Mouse (Mus musculus): ENCODE measurements around the gene Igfbp1. TPM values are rescaled to one million over a fixed set of nuclear protein-coding genes. Genes with fewer than 3 reads are reported as not detected.

Igfbp1 gene
- total RNA-seq (2021), result not detected

GRCm38 (mm10) chr11:7197491-7197941 lies at the start of gene Igfbp1:
Igfbp1 (plus strand) TSS chr11:7197782.
- DNase-seq, result no peak
- intact Hi-C loops (cut with DNase I), result no loop called here

- intact Hi-C loops (cut with DNase I), result loop anchor here (10.0 kb wide), 1 partner anchor 383 kb away; no protein-coding TSS in a partner anchor
- DNase-seq, result no peak
These were observed 49.6 kb upstream of the Igfbp1 start for GRCm38 (mm10) chr11:7147945-7148344.

GRCm38 (mm10) chr11:7149471-7149870 lies 48.1 kb upstream of the Igfbp1 start:
- DNase-seq, result no peak
- intact Hi-C loops (cut with DNase I), result loop anchor here (10.0 kb wide), 1 partner anchor 385 kb away; no protein-coding TSS in a partner anchor

GRCm38 (mm10) chr11:7150511-7150910 lies 47.1 kb upstream of the Igfbp1 start:
- DNase-seq, result no peak
- intact Hi-C loops (cut with DNase I), result no loop called here

GRCm38 (mm10) chr11:7152371-7152770 lies 45.2 kb upstream of the Igfbp1 start:
- intact Hi-C loops (cut with DNase I), result no loop called here
- no peak for DNase-seq

- no peak for DNase-seq
- intact Hi-C loops (cut with DNase I), result no loop called here
These were observed 44.5 kb upstream of the Igfbp1 start for GRCm38 (mm10) chr11:7153081-7153480.

- intact Hi-C loops (cut with DNase I), result no loop called here
- no peak for DNase-seq
These were observed 41.2 kb upstream of the Igfbp1 start for GRCm38 (mm10) chr11:7156427-7156826.

- DNase-seq, result no peak
- intact Hi-C loops (cut with DNase I), result no loop called here
These were observed 39.4 kb upstream of the Igfbp1 start for GRCm38 (mm10) chr11:7158196-7158595.

- intact Hi-C loops (cut with DNase I), result loop anchor here (5.0 kb wide), 1 partner anchor 503 kb away; the partner anchor contains the start of gene Ramp3
- DNase-seq, result no peak
These were observed 37.4 kb upstream of the Igfbp1 start for GRCm38 (mm10) chr11:7160146-7160545.

- DNase-seq, result no peak
- intact Hi-C loops (cut with DNase I), result loop anchor here (5.0 kb wide), 1 partner anchor 503 kb away; the partner anchor contains the start of gene Ramp3
These were observed 36.9 kb upstream of the Igfbp1 start for GRCm38 (mm10) chr11:7160637-7161101.

- no peak for DNase-seq
- intact Hi-C loops (cut with DNase I), result loop anchor here (5.0 kb wide), 1 partner anchor 504 kb away; the partner anchor contains the start of gene Ramp3
These were observed 35.9 kb upstream of the Igfbp1 start for GRCm38 (mm10) chr11:7161502-7162174.

GRCm38 (mm10) chr11:7164416-7164815 lies 33.2 kb upstream of the Igfbp1 start:
- no peak for DNase-seq
- intact Hi-C loops (cut with DNase I), result loop anchor here (5.0 kb wide), 1 partner anchor 507 kb away; the partner anchor contains the start of gene Ramp3

GRCm38 (mm10) chr11:7169645-7170044 lies 27.9 kb upstream of the Igfbp1 start:
- no peak for DNase-seq
- intact Hi-C loops (cut with DNase I), result no loop called here

- intact Hi-C loops (cut with DNase I), result no loop called here
- DNase-seq, result no peak
These were observed 23.9 kb upstream of the Igfbp1 start for GRCm38 (mm10) chr11:7173664-7174063.

- DNase-seq, result no peak
- intact Hi-C loops (cut with DNase I), result no loop called here
These were observed 18.9 kb upstream of the Igfbp1 start for GRCm38 (mm10) chr11:7178724-7179123.

GRCm38 (mm10) chr11:7179276-7179675 lies 18.3 kb upstream of the Igfbp1 start:
- intact Hi-C loops (cut with DNase I), result no loop called here
- DNase-seq, result no peak

GRCm38 (mm10) chr11:7182409-7183042 lies 15.1 kb upstream of the Igfbp1 start:
- DNase-seq, result no peak
- intact Hi-C loops (cut with DNase I), result no loop called here

GRCm38 (mm10) chr11:7184420-7184819 lies 13.2 kb upstream of the Igfbp1 start:
- DNase-seq, result no peak
- intact Hi-C loops (cut with DNase I), result no loop called here

GRCm38 (mm10) chr11:7187472-7187871 lies 10.1 kb upstream of the Igfbp1 start:
- DNase-seq, result no peak
- intact Hi-C loops (cut with DNase I), result no loop called here

GRCm38 (mm10) chr11:7188469-7188868 lies 9.1 kb upstream of the Igfbp1 start, which contains the start of gene Gm11985:
Gm11985 (minus strand) TSS chr11:7188569.
- intact Hi-C loops (cut with DNase I), result no loop called here
- DNase-seq, result no peak

GRCm38 (mm10) chr11:7192710-7193109 lies 4.9 kb upstream of the Igfbp1 start:
- no peak for DNase-seq
- intact Hi-C loops (cut with DNase I), result no loop called here

GRCm38 (mm10) chr11:7193134-7193533 lies 4.4 kb upstream of the Igfbp1 start:
- intact Hi-C loops (cut with DNase I), result no loop called here
- DNase-seq, result no peak
